Mouse (Mus musculus) liver, adult 2 months (tissue): ENCODE measurements at regions not wholly inside any gene's neighbourhood (a gene's known extent, or its start where the extent isn't known, plus 50 kb on each side); places are given as distances from the start of the nearest gene placed in this dataset.

Source experiments
- CTCF ChIP-seq: fragments of 200-500 bp; IDR thresholded peaks from 2 replicates; pipeline ENCODE4 v1.5.1; 2011; ENCODE audit warnings: low read depth, low read length, control low read depth
- POLR2A ChIP-seq: fragments of 200-500 bp; IDR thresholded peaks from 2 replicates; pipeline ENCODE4 v1.6.1; 2011; ENCODE audit warnings: low read length, control low read depth; ENCODE audit not compliant: insufficient read depth; ENCODE audit errors: extremely low read depth

DNA sequence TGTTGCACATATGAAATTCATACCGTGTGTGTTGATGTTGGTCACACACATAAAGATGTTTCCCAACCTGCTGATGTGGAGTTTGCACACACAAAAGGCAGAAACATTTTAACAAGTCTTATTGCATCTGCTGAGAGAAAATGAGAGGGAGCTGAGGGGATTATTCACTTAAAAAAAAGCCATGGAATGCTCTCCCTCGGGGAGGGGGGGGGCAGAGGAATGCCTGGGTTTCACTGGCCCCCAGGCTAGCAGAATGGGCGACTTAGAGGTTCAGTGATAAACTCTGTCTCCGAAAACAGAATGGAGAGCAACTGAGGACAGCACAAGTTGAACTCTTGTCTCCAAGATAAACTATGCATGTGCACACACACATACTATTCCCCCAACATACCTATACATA lies 392.4 kb upstream of the Id4 start:
- TF ChIP-seq CTCF: no peak
- no peak for TF ChIP-seq POLR2A
